Mouse (Mus musculus) CH12F3 (cell line): ENCODE results near the gene Senp3.

Experiments used
- in situ Hi-C: fragments of 300-500 bp; cut with MboI; formaldehyde crosslinking; loops from 2 replicates; pipeline ENCODE4 v1.14.3; 2020; ENCODE audit warnings: low sequenced_read_pairs

The Senp3 gene

DNA sequence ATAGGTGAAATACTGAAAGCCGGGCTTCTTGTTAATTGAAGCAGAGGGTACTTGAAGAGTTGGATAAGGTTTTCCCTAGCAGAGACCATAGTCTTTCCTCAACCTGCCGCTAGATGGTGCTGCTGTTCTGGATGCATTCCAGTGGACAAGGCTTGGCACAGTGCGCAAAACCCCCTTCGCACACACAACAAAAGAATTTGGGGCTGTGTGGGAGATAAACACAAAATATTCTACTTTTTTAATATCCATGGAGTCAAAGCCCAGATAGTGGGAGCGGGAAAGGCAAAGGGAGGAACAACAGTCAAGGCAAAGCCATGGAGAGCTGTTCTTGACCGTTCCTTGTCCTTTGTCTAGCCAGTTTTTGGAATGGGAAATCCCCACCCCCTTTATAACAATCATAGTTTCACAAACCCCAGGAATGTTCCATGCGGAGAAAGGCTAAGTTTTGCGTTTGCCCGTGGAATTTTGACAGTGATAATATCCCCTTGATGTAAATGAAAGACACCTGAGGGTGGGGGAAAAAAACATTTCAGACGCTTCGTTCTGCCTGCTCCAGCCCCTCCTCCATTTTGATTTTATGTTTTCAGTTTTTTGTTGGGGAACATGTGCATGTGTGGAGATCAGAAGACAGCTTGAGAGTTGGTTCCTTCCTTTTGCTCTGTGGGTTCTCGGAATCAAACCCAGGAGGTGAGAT, 1.1 kb upstream of the Senp3 start:
- in situ Hi-C loops = no loop called here

DNA sequence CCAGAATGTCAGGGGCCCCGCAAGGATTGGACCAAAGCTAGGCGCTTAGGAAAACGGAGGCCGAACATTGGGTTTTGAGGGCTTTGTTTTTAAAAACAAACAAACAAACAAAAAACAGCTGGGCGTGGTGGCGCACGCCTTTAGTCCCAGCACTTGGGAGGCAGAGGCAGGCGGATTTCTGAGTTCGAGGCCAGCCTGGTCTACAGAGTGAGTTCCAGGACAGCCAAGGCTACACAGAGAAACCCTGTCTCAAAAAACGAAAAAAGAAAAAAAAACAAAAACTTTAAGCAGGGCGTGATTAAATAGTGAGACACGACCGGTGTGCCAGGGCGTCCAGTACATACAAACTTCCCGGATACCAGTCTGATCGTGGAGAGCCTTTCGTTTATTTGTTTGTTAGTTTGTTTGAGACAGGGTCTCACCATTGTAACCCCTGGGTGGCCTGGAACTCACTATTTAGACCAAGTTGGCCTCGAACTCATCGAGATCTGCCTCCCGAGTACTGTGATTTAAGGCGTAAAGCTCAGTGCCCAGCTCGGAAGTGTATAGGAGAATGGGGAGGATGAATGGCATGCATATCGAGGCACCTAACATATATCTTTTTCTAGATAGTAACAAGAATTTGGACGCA, 440 bp upstream of the Senp3 start:
- in situ Hi-C loops = no loop called here

DNA sequence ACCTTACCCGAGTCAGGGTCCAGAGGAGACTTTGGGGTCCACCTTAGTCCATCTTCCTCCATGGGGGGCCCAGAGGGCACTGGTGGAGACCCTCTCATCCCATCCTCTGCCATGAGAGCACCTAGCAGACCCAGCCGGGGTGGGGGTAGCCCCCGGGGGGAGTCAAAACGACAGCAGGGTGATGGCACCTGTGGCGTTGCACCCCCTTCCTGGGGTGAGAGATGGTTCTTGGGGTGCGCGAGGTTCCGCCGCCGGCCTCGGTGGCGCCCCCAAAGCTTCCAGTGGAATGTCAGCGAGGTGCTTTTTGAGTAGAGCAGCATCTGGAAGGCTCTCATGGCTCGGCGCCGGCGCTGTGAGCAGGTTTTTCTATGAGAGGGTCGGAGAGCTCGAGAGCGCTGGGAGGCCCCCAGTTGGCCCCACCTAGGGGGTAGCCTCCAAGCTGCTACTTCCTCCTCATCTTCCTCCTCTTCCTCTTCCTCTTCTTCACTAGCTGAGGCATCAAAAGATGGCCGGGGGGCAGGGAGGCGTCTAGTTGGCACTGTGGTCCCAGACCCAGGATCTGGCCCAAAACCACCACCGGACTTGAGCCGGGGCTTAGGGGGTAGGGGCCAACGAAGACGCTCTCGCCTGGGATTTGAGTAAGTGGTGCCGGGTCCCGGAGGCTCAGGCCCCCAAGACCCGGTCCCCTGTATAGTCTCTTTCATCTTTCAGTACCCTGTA, 1.6 kb downstream of the Senp3 start:
- in situ Hi-C loops = no loop called here

DNA sequence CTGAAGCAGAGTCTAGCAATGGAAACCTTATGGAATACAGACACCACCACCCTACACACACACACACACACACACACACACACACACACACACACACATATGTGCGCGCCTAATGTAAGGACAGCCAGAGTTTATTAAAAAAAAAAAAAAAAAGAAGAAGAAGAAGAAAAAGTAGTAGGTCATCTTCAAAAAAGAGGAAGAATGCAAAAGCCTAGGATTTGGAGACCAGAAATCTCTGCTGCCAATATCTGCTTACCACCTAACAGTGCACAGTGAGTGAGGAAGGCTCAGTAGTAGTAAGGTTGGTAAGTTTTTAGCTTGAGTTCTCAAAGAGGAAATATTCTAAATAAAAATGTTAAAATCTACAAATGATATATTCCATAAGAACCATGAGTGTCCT, 2.7 kb downstream of the Senp3 start:
- in situ Hi-C loops = no loop called here

DNA sequence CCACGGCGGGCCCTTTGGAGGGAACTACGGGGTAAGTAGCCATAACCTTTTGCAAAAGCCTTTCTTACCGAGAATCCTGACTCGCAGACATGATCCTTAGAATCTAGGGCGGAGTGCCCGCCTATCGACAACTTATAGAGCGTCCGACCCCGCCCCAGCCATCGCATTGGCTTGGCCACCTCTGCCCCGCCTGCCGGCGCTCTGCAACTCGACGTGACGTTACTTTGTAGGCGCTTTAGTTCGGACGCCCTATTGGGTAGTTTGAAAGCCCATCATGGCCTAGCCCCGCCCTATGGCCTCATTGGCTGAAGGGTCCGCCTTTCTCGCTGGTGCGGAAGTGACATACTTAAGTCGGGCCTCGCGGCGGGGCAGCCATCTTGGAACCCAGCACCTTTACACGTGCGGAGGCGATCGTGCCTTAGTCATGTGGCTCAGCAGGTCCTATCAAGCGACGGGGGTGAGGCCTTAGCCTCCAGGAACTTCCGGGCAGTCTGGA, 9.6 kb downstream of the Senp3 start, which contains the start of gene Eif4a1:
Gene Eif4a1 (minus strand): TSS at position 213 of the 496 bp plus-strand sequence.
- in situ Hi-C loops = no loop called here

DNA sequence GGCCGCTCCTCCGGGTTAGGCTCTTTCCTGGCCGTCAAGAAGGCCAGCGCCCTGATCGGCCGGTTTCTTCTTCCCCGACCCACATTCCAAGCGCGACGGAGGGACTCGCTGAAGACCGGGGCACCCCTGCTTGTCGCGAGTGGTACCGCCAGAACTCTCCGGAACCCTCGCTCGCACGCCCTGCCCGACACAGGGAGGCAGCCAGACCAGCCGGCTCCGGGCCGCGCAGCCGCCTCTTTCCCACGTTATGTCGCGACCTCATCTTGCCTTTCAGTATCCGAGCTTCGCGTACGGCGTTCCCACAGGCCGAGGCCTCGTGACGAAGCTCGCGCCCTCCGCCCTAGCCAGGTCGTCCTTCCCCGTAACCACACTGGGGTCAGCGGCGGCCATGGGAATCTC, 10.2 kb downstream of the Senp3 start:
- in situ Hi-C loops = no loop called here

DNA sequence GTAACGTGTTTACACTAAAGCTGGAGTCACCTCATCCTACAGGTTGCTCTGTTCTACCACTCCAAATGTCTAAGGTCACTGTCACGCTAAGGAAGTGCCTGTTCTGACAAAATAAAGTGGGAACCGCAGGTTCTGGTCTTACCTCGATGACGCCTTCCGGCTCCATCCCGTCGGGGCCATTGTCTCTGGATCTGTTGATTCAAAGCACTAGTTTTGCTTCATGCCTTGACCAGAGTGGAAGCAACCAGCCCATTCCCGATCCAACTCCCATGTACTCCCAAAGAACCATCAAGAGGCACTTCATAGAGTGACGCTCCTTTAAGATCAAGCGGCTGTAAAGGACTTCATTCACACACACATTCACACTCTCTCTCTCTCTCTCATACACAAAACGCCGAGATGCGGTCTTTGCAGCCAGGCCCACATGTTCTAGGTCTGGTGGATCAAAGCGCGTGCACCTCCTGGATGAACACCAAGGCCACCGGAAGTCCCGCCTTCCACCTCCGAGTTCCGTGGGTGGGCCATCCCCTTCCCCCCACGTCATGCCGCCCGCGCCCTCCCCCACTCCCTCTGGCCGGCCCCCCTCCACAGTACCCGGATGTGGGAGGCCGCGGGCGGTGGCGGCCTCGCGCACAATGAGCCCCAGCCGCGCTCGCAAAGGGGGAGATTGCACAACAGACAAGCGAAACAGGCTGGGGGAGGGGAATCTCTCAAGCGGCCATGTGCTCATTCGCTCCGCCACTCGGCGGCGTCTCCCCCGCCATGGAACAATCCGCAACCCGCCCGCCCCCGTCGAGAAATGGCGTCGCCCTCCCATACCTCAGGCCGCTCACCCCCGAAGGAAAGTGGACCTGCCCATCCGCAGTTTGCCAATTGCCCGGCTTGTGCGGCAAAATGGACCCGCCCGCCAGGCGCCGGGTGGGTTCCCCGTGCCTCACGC, 10.8 kb downstream of the Senp3 start:
- in situ Hi-C loops = no loop called here

DNA sequence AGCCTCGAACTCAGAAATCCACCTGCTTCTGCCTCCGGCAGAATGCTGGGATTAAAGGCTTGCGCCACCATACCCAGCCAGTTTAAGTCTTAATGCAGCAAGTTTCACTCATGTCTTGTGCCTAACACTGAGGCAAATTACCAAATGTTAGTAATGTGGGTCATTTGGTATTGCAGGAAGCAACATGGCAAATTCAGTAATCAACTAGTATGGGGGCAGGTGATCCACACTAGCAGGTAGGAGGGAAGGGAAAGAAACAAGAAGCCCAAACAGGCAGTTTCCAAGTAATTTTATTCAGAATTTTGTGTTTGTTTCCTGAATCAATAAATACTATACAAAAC, 15.2 kb downstream of the Senp3 start:
- in situ Hi-C loops = no loop called here

DNA sequence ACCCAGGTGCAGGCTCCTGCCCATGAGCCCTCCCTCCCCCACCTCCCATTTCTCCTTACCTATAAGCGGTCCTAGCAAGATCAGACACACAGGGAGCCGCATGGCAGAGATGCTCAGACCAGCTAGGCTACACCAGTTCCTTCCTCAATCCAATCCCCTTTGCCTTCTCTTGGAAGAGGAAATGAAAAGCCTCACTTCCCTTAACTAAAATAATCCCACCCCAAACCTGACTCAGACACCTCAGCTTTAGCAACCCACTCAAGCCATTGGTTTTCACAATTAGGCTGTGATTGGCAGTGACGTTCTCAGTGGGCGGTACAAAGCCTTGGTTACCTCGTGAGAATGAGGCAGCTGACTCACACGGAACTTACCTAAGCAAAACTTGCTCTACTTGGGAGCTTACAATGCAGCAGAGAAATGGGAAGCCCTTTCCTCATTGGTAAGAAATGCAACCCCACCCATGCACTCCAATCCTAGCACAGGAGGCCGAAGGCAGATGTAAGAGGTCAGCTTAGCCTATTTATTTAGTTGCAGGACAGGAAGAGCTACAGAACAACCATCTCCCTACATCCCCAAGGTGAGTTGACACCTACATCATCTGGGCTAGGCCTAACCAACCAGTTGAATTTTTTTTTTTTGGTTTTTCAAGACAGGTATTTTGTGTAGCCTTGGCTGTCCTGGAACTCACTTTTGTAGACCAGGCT, 15.8 kb downstream of the Senp3 start, which contains the start of gene Cd68:
Gene Cd68 (minus strand): TSS at position 193 of the 704 bp plus-strand sequence.
- in situ Hi-C loops = no loop called here

DNA sequence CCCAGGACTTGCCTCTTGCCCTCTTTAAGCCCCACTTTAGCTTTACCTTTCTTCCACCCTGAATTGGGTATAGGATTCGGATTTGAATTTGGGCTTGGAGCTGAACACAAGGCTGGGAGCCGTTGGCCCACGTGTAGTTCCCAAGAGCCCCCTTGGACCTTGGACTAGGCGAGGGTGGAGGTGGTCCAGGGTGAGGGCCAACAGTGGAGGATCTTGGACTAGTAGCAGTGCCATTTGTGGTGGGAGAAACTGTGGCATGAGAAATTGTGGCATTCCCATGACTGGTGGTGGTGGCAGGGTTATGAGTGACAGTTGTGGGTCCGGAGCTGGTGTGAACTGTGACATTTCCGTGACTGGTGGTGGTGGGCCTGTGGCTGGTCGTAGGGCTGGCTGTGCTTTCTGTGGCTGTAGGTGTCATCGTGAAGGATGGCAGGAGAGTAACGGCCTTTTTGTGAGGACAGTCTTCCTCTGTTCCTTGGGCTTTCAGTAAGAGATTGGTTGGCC, 16.4 kb downstream of the Senp3 start:
- in situ Hi-C loops = no loop called here

DNA sequence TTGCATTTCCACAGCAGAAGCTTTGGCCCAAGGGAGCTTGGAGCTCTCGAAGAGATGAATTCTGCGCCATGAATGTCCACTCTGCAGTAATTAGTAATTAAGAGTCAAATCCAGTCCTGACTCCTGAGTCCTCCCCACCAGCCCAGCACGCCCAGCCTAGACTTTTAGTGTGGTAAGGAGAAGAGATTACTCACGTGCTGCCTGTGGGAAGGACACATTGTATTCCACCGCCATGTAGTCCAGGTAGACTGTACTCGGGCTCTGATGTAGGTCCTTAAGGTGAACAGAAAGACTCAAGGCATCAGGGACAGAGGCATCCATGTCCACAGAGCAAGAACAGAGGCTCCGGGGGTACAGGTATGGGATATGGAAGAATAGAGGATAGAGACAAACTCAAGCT, 17.0 kb downstream of the Senp3 start:
- in situ Hi-C loops = no loop called here

DNA sequence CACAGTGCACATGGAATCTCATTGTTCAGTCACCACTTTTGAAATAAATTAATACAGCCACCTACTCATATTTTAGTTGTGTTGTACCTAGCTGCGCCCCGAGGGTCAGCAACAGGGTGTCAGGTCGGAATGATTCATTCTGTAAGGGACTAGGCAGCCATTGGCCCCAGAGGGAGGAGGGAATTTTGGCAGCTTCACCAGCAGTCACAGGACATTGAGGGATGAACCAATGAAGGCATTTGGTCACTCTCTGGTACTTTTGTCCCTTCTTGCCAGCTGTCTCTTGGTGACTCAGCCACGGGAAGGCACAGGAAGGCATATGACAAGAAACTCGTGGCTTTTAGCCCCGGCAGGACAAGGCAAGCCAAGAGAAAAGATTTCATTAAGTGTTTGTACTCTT, 18.1 kb downstream of the Senp3 start:
- in situ Hi-C loops = no loop called here

DNA sequence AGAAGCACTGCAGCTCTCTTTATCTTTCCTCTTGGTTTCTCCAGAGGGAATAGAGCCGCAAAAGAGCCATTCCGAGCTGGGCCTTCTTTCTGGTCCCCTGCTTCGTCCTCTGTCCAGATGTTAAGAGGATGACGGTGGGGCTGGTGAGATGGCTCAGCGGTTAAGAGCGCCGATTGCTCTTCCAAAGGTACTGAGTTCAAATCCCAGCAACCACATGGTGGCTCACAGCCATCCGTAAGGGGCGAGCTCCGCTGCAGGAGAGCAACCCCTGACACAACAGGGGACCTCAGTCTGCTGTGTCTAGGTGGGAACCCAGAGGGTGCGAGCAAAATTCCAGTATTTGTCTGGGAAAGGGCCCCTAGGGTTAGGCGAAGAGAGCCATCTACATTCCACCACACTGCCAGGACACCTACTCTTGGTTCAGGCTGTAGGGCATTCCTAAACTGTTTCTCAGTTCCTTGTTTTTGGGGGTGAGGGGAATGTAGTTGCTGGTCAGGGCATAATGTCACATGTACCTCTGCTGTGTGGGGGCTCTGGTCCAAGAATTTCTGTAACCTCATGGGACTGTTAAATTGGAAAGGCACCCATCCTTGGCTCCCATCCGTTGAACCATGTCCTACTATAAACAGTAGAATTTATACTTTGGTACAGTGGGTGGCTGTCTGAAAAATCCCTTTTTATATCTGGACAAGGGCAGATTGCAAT, 18.8 kb downstream of the Senp3 start:
- in situ Hi-C loops = no loop called here

DNA sequence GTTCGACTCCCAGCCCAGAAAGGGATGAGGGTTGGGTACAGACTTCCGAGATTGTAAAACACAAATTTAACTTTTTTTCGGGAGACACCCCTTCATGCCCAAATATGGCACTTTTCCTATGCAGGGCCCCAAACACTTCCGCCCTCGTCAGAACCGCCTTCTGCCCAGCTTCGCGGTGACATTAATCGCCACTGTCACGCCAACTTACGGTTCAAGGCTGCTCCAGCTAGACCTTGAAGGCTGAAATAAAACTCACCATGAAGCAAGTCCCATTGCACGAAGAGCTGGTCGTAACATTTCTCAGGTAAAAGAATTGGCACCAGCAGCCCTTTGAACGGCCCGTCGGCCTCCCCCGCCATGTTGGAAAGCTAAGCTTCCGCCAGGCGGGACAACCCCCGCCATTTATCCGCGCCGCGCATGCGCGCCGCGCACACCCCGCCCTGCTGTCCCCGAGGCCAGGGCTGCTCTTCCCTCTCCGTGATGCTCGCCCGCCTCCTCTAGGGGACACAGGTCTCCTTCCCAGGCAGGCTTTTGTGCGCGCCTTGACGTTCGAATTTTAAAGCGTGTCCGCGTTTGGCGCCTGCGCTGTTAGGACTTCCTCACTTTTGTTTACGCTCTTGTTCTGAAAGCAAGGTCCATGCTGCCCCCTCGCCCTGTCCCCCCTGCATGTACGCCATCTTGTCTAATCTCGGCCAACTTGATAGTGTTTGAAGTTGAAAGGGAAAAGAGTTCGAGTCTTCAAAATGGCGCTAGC, 19.5 kb downstream of the Senp3 start, which contains the start of gene Mpdu1:
Gene Mpdu1 (minus strand): TSS at position 430 of the 754 bp plus-strand sequence.
- in situ Hi-C loops = no loop called here

DNA sequence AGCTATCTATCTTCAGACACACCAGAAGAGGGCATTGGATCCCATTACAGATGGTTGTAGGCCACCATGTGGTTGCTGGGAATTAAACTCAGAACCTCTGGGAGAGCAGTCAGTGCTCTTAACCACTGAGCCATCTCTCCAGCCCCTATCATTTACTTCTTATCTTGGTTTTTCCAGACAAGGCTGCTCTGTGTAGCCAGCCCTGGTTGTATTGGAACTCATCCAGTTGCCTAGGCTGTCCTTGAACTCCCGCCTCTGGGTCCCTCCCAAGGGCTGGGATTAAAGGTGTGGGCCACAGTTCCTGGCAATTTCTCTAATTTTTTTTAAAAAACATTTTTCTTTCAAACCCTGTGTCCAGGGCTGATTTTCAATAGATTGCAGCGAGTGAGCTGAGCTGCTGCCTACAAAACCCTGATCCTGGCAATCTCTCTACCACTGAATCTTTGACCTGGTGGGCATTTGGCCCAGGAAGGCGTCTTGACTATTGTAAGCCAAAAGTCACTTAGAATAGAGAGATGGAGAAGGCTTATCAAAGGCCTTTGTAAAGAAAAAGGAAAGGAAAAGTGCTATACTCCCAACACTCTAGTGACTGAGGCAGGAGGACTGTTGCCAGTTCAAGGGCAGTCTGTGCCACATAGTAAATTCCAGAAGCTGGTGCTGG, 20.5 kb downstream of the Senp3 start:
- in situ Hi-C loops = no loop called here

DNA sequence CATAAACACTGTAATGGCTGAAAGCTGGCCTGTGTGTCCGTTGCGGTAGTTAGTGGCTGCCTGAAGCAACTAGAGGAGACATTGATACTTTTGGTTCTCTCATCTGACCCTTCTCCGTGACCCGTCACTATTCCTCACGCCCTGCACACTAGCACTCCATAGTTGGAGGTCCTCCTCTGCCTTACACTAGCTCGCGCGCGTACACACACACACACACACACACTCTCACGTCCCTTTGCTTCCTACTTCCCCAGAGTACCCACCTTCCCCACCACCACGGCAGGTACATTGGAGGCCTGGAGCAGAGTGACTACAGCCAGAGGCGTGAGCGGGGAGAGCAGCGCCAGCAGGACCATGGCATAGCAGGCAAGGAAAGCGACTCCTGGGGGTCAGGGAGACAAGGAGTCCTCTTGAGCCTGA, 24.4 kb downstream of the Senp3 start:
- in situ Hi-C loops = no loop called here

DNA sequence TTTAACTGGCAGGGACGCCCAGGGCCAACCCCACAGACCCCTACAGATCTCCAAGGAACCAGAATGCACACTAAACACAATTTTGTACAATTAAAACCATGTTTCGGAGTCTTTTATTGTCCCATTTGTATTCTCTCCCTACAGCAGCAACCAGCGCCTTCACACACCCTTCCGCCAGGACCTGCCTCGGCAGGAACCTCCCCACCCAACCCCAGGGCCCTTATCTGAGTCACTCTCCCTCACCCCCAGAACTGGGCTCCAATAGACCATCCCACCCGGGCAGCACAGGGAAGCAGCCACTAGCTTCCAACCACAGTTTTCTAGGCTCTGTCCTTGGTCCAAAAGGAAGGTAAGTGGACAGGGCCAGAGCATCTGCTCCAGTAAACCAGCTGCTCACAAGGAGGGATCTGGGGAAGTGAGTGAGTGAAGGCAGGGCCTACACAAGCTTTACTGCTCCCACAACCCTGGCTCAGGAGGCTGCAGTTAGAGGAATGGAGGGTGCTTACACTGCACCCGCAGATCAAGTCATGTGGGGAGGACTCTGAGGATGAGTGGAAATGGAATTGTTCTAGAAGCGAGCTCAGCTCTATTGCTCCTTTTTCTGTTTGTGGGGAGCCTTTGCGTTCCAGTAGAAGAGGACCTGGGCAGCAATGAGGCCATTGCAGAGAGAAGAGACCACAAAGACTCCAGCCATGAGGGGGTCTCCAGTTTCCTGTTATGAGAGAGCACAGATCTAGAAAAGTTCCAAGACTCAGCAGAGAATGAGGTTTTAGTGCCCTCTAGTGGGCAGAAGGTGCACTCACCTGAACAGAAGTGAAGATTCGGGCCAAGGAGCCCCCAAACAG, 25.0 kb downstream of the Senp3 start:
- in situ Hi-C loops = no loop called here
